7 mouse cellular contexts compared by ENCODE assay signal in the genomic region with DNA sequence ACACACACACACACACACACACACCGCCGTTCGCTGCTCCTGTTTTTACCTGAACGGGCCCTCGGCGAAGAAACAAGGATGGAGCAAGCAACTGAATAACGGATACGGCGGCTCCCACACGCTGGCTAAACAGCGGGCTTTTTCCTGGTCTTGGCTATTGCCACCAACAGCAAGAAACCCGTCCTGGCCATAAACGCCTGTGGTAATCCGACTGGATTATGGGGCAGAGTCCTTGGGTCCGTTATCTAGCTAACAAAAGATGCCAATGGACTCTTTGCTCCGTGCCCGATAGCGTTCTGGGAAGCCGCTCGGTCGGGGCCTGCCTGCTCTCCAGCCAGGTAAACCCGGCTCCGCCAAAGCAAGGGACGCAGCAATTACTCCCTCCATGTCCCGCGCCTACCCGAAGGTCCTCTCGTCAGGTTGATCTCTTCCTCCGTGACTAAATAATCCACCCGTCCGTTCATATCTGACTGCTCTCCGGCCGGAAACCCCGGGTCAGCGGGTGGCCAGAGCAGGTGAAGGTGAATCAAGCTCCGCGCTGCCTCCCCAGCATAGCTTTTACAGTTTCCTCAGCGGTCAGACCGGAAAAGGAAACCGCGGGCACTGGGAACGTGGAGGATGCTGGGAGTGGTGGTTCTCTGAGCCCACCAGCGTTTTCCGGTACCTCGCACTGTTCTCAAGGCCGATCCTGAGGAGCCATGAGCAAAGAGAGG. TPM values are rescaled to one million over a fixed set of nuclear protein-coding genes. Genes with fewer than 3 reads are reported as not detected.
DNase-seq lines count a peak whose midpoint lies in the region; ATAC-seq lines count a peak whose summit lies in the region.

A gene (minus strand): TSS at position 590 of the 713 bp plus-strand sequence.
A gene (minus strand): TSS at position 596 of the 713 bp plus-strand sequence.

- under 1% methylated on average over 46 of the region's 46 CpGs for WGBS in embryonic facial prominence, embryonic 12.5 days
- under 1% methylated on average over 46 of the region's 46 CpGs for WGBS in limb, embryonic 11.5 days
- under 1% methylated on average over 46 of the region's 46 CpGs for WGBS in midbrain, embryonic 14.5 days

- peak; percentile 82 for DNase-seq in adrenal gland, postnatal 25 days
- peak; percentile 98 for DNase-seq in heart, adult 11 months
- DNase-seq in kidney, adult 18-20 months, result peak; percentile 89
- peak; percentile 87 for DNase-seq in limb, embryonic 11.5 days (ENCODE audit: low spot score)
- DNase-seq in midbrain, embryonic 14.5 days, result peak; percentile 92
- peak; percentile 60 to 76 for DNase-seq in spleen, adult 18-20 months

- no peaks in the 10 kb centered on the region for H3K9me3 ChIP-seq in embryonic facial prominence, embryonic 12.5 days
- no peaks in the 10 kb centered on the region for H3K9me3 ChIP-seq in limb, embryonic 11.5 days (ENCODE audit: control insufficient read depth, low read length)
- no peaks in the 10 kb centered on the region for H3K9me3 ChIP-seq in midbrain, embryonic 14.5 days (ENCODE audit: control insufficient read depth, low read length)

- H3K36me3 ChIP-seq in embryonic facial prominence, embryonic 12.5 days, result no peaks in the 10 kb centered on the region
- no peaks in the 10 kb centered on the region for H3K36me3 ChIP-seq in limb, embryonic 11.5 days (ENCODE audit: control insufficient read depth, insufficient read depth, low read length)
- H3K36me3 ChIP-seq in midbrain, embryonic 14.5 days (ENCODE audit: control insufficient read depth, insufficient read depth, low read length), result no peaks in the 10 kb centered on the region

- peaks cover 9% of the 10 kb centered on the region for H3K4me1 ChIP-seq in embryonic facial prominence, embryonic 12.5 days
- H3K4me1 ChIP-seq in limb, embryonic 11.5 days (ENCODE audit: control insufficient read depth, insufficient read depth, low read length), result no peaks in the 10 kb centered on the region
- peaks cover 18% of the 10 kb centered on the region for H3K4me1 ChIP-seq in midbrain, embryonic 14.5 days (ENCODE audit: control insufficient read depth, insufficient read depth, low read length)

- peak within 1 kb of the TSS; percentile 60 for H3K9ac ChIP-seq in embryonic facial prominence, embryonic 12.5 days
- peak within 1 kb of the TSS; percentile 79 for H3K9ac ChIP-seq in limb, embryonic 11.5 days (ENCODE audit: low read length)
- peak within 1 kb of the TSS; percentile 76 for H3K9ac ChIP-seq in midbrain, embryonic 14.5 days (replicated peaks; ENCODE audit: low read length)

- peak within 1 kb of the TSS; percentile 85 for H3K4me3 ChIP-seq in embryonic facial prominence, embryonic 12.5 days
- peak within 1 kb of the TSS; percentile 82 for H3K4me3 ChIP-seq in limb, embryonic 11.5 days (ENCODE audit: low read depth, low read length)
- H3K4me3 ChIP-seq in midbrain, embryonic 14.5 days (replicated peaks; ENCODE audit: low read depth, low read length), result peak within 1 kb of the TSS; percentile 84

- peak within 1 kb of the TSS; percentile 67 for H3K27ac ChIP-seq in embryonic facial prominence, embryonic 12.5 days
- H3K27ac ChIP-seq in limb, embryonic 11.5 days (replicated peaks; ENCODE audit: low read depth, low read length), result no peak within 1 kb of the TSS
- peak within 1 kb of the TSS; percentile 83 for H3K27ac ChIP-seq in midbrain, embryonic 14.5 days (replicated peaks; ENCODE audit: low read depth, low read length)

- H3K27me3 ChIP-seq in embryonic facial prominence, embryonic 12.5 days, result no peaks in the 10 kb centered on the region
- no peaks in the 10 kb centered on the region for H3K27me3 ChIP-seq in limb, embryonic 11.5 days (ENCODE audit: control insufficient read depth, insufficient read depth, low read length)
- H3K27me3 ChIP-seq in midbrain, embryonic 14.5 days (ENCODE audit: control insufficient read depth, insufficient read depth, low read length), result no peaks in the 10 kb centered on the region

- H3K4me2 ChIP-seq in embryonic facial prominence, embryonic 12.5 days (replicated peaks), result peak within 1 kb of the TSS; percentile 57
- H3K4me2 ChIP-seq in limb, embryonic 11.5 days (ENCODE audit: low read depth, severe bottlenecking), result peak within 1 kb of the TSS; percentile 61
- peak within 1 kb of the TSS; percentile 71 for H3K4me2 ChIP-seq in midbrain, embryonic 14.5 days (ENCODE audit: low read length)

- peak; percentile 91 for ATAC-seq in embryonic facial prominence, embryonic 12.5 days (ENCODE audit: insufficient number of reproducible peaks, insufficient read depth, low FRiP score, low TSS enrichment)
- peak; percentile 90 for ATAC-seq in limb, embryonic 11.5 days (ENCODE audit: insufficient number of reproducible peaks, low FRiP score, low TSS enrichment, low read depth)
- peak; percentile 90 for ATAC-seq in midbrain, embryonic 14.5 days (ENCODE audit: low FRiP score, low TSS enrichment)

RNA-seq across cellular contexts. Expression of the first gene that starts in this region (rescaled TPM):
- total RNA-seq in adrenal gland, postnatal 25 days (2021), result 23.9 and 34.0 TPM in 2 replicates
- 27.2 and 27.5 TPM in 2 replicates for polyA plus RNA-seq in embryonic facial prominence, embryonic 12.5 days (2016; fragmentation: Nextera tagmentation; extraction: Ambion mirVana)
- 32.7 and 39.4 TPM in 2 replicates for polyA plus RNA-seq in limb, embryonic 11.5 days (2014; fragmentation: Nextera tagmentation; extraction: Ambion mirVana)
- polyA plus RNA-seq in midbrain, embryonic 14.5 days (2014; fragmentation: Nextera tagmentation; extraction: Ambion mirVana), result 39.6 and 44.9 TPM in 2 replicates

RNA-seq across cellular contexts. Expression of the second gene that starts in this region (rescaled TPM):
- 30.9 and 33.9 TPM in 2 replicates for total RNA-seq in adrenal gland, postnatal 25 days (2021)
- 40.5 and 41.2 TPM in 2 replicates for polyA plus RNA-seq in embryonic facial prominence, embryonic 12.5 days (2016; fragmentation: Nextera tagmentation; extraction: Ambion mirVana)
- polyA plus RNA-seq in limb, embryonic 11.5 days (2014; fragmentation: Nextera tagmentation; extraction: Ambion mirVana), result 31.0 and 33.7 TPM in 2 replicates
- 32.9 and 35.5 TPM in 2 replicates for polyA plus RNA-seq in midbrain, embryonic 14.5 days (2014; fragmentation: Nextera tagmentation; extraction: Ambion mirVana)
